Mouse (Mus musculus) MEL (cell line): ENCODE data around the gene Rbmx. TPM values are rescaled to one million over a fixed set of nuclear protein-coding genes. Genes with fewer than 3 reads are reported as not detected.

ENCODE experiments used
- DNase-seq: peaks from one replicate; pipeline ENCODE4 v3.0.0; 2011; ENCODE audit warnings: low read depth, low spot score
- H3K27ac ChIP-seq: 2 replicates; pipeline ENCODE4 v1.5.1; 2012; ENCODE audit warnings: low read depth, mild to moderate bottlenecking, control low read depth, low read length, moderate library complexity; ENCODE audit not compliant: control insufficient read depth
- H3K27me3 ChIP-seq, 2 experiments: fragments of 150-350 bp in 1 of 2; sonication (generic) in 1 of 2; 2 replicates each; pipeline ENCODE4 v1.6.1; 2012; ENCODE audit warnings: low read length in 2 of 2, mild to moderate bottlenecking in 2 of 2, improper control_type of control experiment in 1 of 2, moderate library complexity in 1 of 2; ENCODE audit not compliant: insufficient read depth in 2 of 2, control insufficient read depth in 1 of 2
- H3K36me3 ChIP-seq, 2 experiments: 2 replicates each; pipeline ENCODE4 v1.6.1; 2012 to 2014; ENCODE audit warnings: low read length in 2 of 2, improper control_type of control experiment in 1 of 2, inconsistent platforms in 1 of 2, mild to moderate bottlenecking in 1 of 2; ENCODE audit not compliant: insufficient read depth in 2 of 2, control insufficient read depth in 1 of 2
- H3K4me1 ChIP-seq, 2 experiments: fragments of 150-350 bp in 1 of 2; sonication (generic) in 1 of 2; 2 replicates each; pipeline ENCODE4 v1.6.1; 2012; ENCODE audit warnings: low read length in 2 of 2, improper control_type of control experiment in 1 of 2, mild to moderate bottlenecking in 1 of 2; ENCODE audit not compliant: insufficient read depth in 2 of 2, control insufficient read depth in 1 of 2
- H3K4me3 ChIP-seq, 2 experiments: fragments of 150-350 bp in 1 of 2; sonication (generic) in 1 of 2; 2 replicates each; pipeline ENCODE4 v1.5.1; 2012; ENCODE audit warnings: low read depth in 2 of 2, low read length in 2 of 2, mild to moderate bottlenecking in 2 of 2, moderate library complexity in 2 of 2, control low read depth in 1 of 2, improper control_type of control experiment in 1 of 2; ENCODE audit not compliant: control insufficient read depth in 1 of 2, insufficient read depth in 1 of 2
- H3K79me2 ChIP-seq: 2 replicates; pipeline ENCODE4 v1.6.1; 2012; ENCODE audit warnings: mild to moderate bottlenecking, low read length, moderate library complexity; ENCODE audit not compliant: control insufficient read depth, poor library complexity, insufficient read depth
- H3K9ac ChIP-seq: 2 replicates; pipeline ENCODE4 v1.6.1; 2012; ENCODE audit warnings: low read depth, mild to moderate bottlenecking, control low read depth, low read length, moderate library complexity; ENCODE audit not compliant: control insufficient read depth, poor library complexity, severe bottlenecking
- H3K9me3 ChIP-seq: fragments of 150-350 bp; sonication (generic); replicated peaks from 2 replicates; pipeline ENCODE4 v1.6.1; 2012; ENCODE audit warnings: mild to moderate bottlenecking, low read length, improper control_type of control experiment, moderate library complexity; ENCODE audit not compliant: insufficient read depth
- CHD2 ChIP-seq: IDR thresholded peaks from 2 replicates; pipeline ENCODE4 v1.6.1; 2011; ENCODE audit warnings: low read length, improper control_type of control experiment
- CTCF ChIP-seq, 3 experiments: IDR thresholded peaks in 2 of 3; conservative IDR thresholded peaks in 1 of 3; 2 replicates each; pipeline ENCODE4 v1.5.1; 2011 to 2012; ENCODE audit warnings: low read length in 3 of 3, low read depth in 2 of 3, mild to moderate bottlenecking in 2 of 3, improper control_type of control experiment in 1 of 3, inconsistent platforms in 1 of 3, mixed read lengths in 1 of 3, moderate library complexity in 1 of 3; ENCODE audit not compliant: control insufficient read depth in 1 of 3, insufficient read depth in 1 of 3, poor library complexity in 1 of 3, severe bottlenecking in 1 of 3
- ETS1 ChIP-seq: IDR thresholded peaks from 2 replicates; pipeline ENCODE4 v1.6.1; 2012; ENCODE audit warnings: low read depth, mild to moderate bottlenecking, inconsistent platforms, low read length, improper control_type of control experiment, moderate library complexity
- GATA1 ChIP-seq: IDR thresholded peaks from 2 replicates; pipeline ENCODE4 v1.6.1; 2011; ENCODE audit warnings: low read depth, low read length, improper control_type of control experiment
- HCFC1 ChIP-seq: IDR thresholded peaks from 2 replicates; pipeline ENCODE4 v1.6.1; 2012; ENCODE audit warnings: low read depth, mild to moderate bottlenecking, inconsistent platforms, low read length, improper control_type of control experiment, moderate library complexity
- KAT2A ChIP-seq: conservative IDR thresholded peaks from 2 replicates; pipeline ENCODE4 v1.6.1; 2012; ENCODE audit warnings: low read depth, low read length, improper control_type of control experiment, inconsistent platforms
- MAZ ChIP-seq: IDR thresholded peaks from 2 replicates; pipeline ENCODE4 v1.6.1; 2012; ENCODE audit warnings: low read depth, mild to moderate bottlenecking, inconsistent platforms, low read length, improper control_type of control experiment
- MXI1 ChIP-seq: IDR thresholded peaks from 2 replicates; pipeline ENCODE4 v1.6.1; 2011; ENCODE audit warnings: mild to moderate bottlenecking, low read depth, low read length, improper control_type of control experiment
- MYB ChIP-seq: IDR thresholded peaks from 2 replicates; pipeline ENCODE4 v1.6.1; 2011; ENCODE audit warnings: mild to moderate bottlenecking, low read depth, low read length, improper control_type of control experiment
- NRF1 ChIP-seq: IDR thresholded peaks from 2 replicates; pipeline ENCODE4 v1.6.1; 2014; ENCODE audit warnings: low read depth, mild to moderate bottlenecking, inconsistent platforms, low read length, improper control_type of control experiment, moderate library complexity; ENCODE audit not compliant: poor library complexity, insufficient read depth, severe bottlenecking
- POLR2A ChIP-seq, 2 experiments: IDR thresholded peaks; 2 replicates each; pipeline ENCODE4 v1.6.1; 2011 to 2012; ENCODE audit warnings: low read length in 2 of 2, mild to moderate bottlenecking in 2 of 2, control low read depth in 1 of 2, improper control_type of control experiment in 1 of 2, low read depth in 1 of 2, moderate library complexity in 1 of 2; ENCODE audit not compliant: control insufficient read depth in 1 of 2, insufficient read depth in 1 of 2, poor library complexity in 1 of 2
- POLR2AphosphoS2 ChIP-seq: IDR thresholded peaks from 2 replicates; pipeline ENCODE4 v1.6.1; 2011; ENCODE audit warnings: low read length, improper control_type of control experiment
- POLR2AphosphoS5 ChIP-seq: IDR thresholded peaks from 2 replicates; pipeline ENCODE4 v1.6.1; 2012; ENCODE audit warnings: low read depth, borderline replicate concordance, mild to moderate bottlenecking, inconsistent platforms, low read length, moderate library complexity, mixed read lengths
- SIN3A ChIP-seq: IDR thresholded peaks from 2 replicates; pipeline ENCODE4 v1.6.1; 2012; ENCODE audit warnings: low read length, improper control_type of control experiment, inconsistent platforms
- SMC3 ChIP-seq: IDR thresholded peaks from 2 replicates; pipeline ENCODE4 v1.6.1; 2011; ENCODE audit warnings: low read depth, low read length, improper control_type of control experiment
- TAL1 ChIP-seq: IDR thresholded peaks from 2 replicates; pipeline ENCODE4 v1.6.1; 2012; ENCODE audit warnings: mild to moderate bottlenecking, inconsistent platforms, low read length, moderate library complexity, mixed read lengths
- TBP ChIP-seq: IDR thresholded peaks from 2 replicates; pipeline ENCODE4 v1.8.0; 2011; ENCODE audit warnings: low read depth, low read length, improper control_type of control experiment
- TCF12 ChIP-seq: IDR thresholded peaks from 2 replicates; pipeline ENCODE4 v1.6.1; 2014; ENCODE audit warnings: low read depth, mild to moderate bottlenecking, inconsistent platforms, low read length, improper control_type of control experiment, moderate library complexity
- USF2 ChIP-seq, 2 experiments: IDR thresholded peaks; 2 replicates each; pipeline ENCODE4 v1.6.1; 2011 to 2012; ENCODE audit warnings: improper control_type of control experiment in 2 of 2, low read length in 2 of 2, borderline replicate concordance in 1 of 2, inconsistent platforms in 1 of 2, low read depth in 1 of 2, mild to moderate bottlenecking in 1 of 2; ENCODE audit not compliant: insufficient read depth in 1 of 2
- ZC3H11A ChIP-seq: IDR thresholded peaks from 2 replicates; pipeline ENCODE4 v1.6.1; 2012; ENCODE audit warnings: low read depth, mild to moderate bottlenecking, inconsistent platforms, low read length, improper control_type of control experiment
- ZKSCAN1 ChIP-seq: IDR thresholded peaks from 2 replicates; pipeline ENCODE4 v1.6.1; 2012; ENCODE audit warnings: low read depth, mild to moderate bottlenecking, inconsistent platforms, low read length, improper control_type of control experiment, moderate library complexity
- ZMIZ1 ChIP-seq: IDR thresholded peaks from 2 replicates; pipeline ENCODE4 v1.6.1; 2012; ENCODE audit warnings: low read depth, mild to moderate bottlenecking, inconsistent platforms, low read length, improper control_type of control experiment, moderate library complexity
- polyA plus RNA-seq, 2 experiments: library from polyadenylated mRNA; stranded (reverse) in 1 of 2; unstranded in 1 of 2; fragments of >175 nt in 1 of 2; fragments of >200 nt in 1 of 2; gene quantifications; 2 replicates each; pipeline versions ENCODE4 v1.2.1 to v1.2.4; 2012; ENCODE audit warnings: low replicate concordance in 2 of 2, low read depth in 1 of 2; ENCODE audit not compliant: insufficient read length in 2 of 2, insufficient read depth in 1 of 2, missing spikeins in 1 of 2
- total RNA-seq: library from RNA; depleted of rRNA; stranded (reverse); fragments of 300-350 nt; gene quantifications from 2 replicates; pipeline ENCODE4 v1.2.3, GENCODE M21; 2012

The Rbmx gene
- total and polyA plus RNA-seq, 3 experiments = 35.6 to 61.1 (median 53.1) TPM

GRCm38 (mm10) chrX:57393412-57393811 is 576 bp upstream of the Rbmx start:
- peak overlapping the region; percentile 55 for H3K9ac ChIP-seq
- no peaks in the 10 kb centered on the region for H3K27me3 ChIP-seq
- peak overlapping the region; percentile 38 to 85 for H3K4me3 ChIP-seq
- H3K4me1 ChIP-seq = no peaks in the 10 kb centered on the region
- peaks cover 9 to 11% of the 10 kb centered on the region in 2 experiments for H3K36me3 ChIP-seq
- peak; percentile 27 for DNase-seq
- peaks cover 17% of the 10 kb centered on the region for H3K79me2 ChIP-seq
- TF ChIP-seq TBP (no peak), TAL1 (no peak), HCFC1 (no peak), TCF12 (no peak), SIN3A (no peak), CTCF (IDR thresholded peaks at IDR 0.05 in 2 of 3, conservative IDR thresholded peaks at IDR 0.05 in 1 of 3; ENCODE audit: control insufficient read depth in 1 of 3, insufficient read depth in 1 of 3, low read depth in 2 of 3, low read length in 3 of 3, poor library complexity in 1 of 3, severe bottlenecking in 1 of 3) (no peak), POLR2A (IDR thresholded peaks at IDR 0.05; ENCODE audit: control insufficient read depth in 1 of 2, insufficient read depth in 1 of 2, low read depth in 1 of 2, low read length in 2 of 2, poor library complexity in 1 of 2) (no peak), NRF1 (no peak), SMC3 (no peak), CHD2 (no peak), ZC3H11A (no peak), GATA1 (no peak), POLR2AphosphoS5 (no peak), MYB (no peak)
- TF ChIP-seq, all 39 proteins: peak for 0
- Histone ChIP-seq H3K9me3 (no peaks in the 10 kb centered on the region), H3K27ac (peak overlapping the region; percentile 9)

- Histone ChIP-seq H3K4me1 (no peaks in the 10 kb centered on the region), H3K79me2 (no peaks in the 10 kb centered on the region), H3K36me3 (peaks cover 0 to 18% of the 10 kb centered on the region in 2 experiments; a peak in 2 of 4 replicates), H3K27me3 (no peaks in the 10 kb centered on the region), H3K9ac (no peak overlapping the region), H3K4me3 (no peak overlapping the region), H3K9me3 (no peaks in the 10 kb centered on the region), H3K27ac (no peak overlapping the region)
- TF ChIP-seq MXI1 (no peak), MYB (no peak), TAL1 (no peak), NRF1 (no peak), TCF12 (no peak), ZKSCAN1 (no peak), USF2 (IDR thresholded peaks at IDR 0.05; ENCODE audit: borderline replicate concordance in 1 of 2, insufficient read depth in 1 of 2, low read depth in 1 of 2, low read length in 2 of 2) (no peak), KAT2A (no peak), POLR2A (IDR thresholded peaks at IDR 0.05; ENCODE audit: control insufficient read depth in 1 of 2, insufficient read depth in 1 of 2, low read depth in 1 of 2, low read length in 2 of 2, poor library complexity in 1 of 2) (no peak), SMC3 (no peak), ZMIZ1 (no peak), MAZ (no peak), POLR2AphosphoS2 (no peak; the same call in 1 of the 2 replicates), HCFC1 (no peak), ETS1 (no peak)
- DNase-seq = no peak
These were observed 11.9 kb downstream of the Rbmx start for GRCm38 (mm10) chrX:57380915-57381314.
